Mouse (Mus musculus) left cerebral cortex, postnatal 14 days (tissue): ENCODE data around the gene Pi4ka. TPM values are rescaled to one million over a fixed set of nuclear protein-coding genes. Genes with fewer than 3 reads are reported as not detected.
A peak's percentile ranks its signal among the peaks of the same experiment; 100 is the strongest.

Experiments
- DNase-seq, 2 experiments: peaks; one replicate each; pipeline ENCODE4 v3.0.0; 2021 to 2022; ENCODE audit warnings: low spot score in 2 of 2, mixed read lengths in 1 of 2
- intact Hi-C: fragments of 180-260 bp; cut with DNase I; formaldehyde crosslinking; loops from one replicate; pipeline ENCODE4 v1.15.1; 2025
- total RNA-seq, 2 experiments: library from RNA; stranded (reverse); gene quantifications; 2 replicates each; pipeline ENCODE4 v1.2.3; 2021

Gene Pi4ka
- total RNA-seq, 2 experiments from 2014 or later, result 258 to 275 TPM

DNA sequence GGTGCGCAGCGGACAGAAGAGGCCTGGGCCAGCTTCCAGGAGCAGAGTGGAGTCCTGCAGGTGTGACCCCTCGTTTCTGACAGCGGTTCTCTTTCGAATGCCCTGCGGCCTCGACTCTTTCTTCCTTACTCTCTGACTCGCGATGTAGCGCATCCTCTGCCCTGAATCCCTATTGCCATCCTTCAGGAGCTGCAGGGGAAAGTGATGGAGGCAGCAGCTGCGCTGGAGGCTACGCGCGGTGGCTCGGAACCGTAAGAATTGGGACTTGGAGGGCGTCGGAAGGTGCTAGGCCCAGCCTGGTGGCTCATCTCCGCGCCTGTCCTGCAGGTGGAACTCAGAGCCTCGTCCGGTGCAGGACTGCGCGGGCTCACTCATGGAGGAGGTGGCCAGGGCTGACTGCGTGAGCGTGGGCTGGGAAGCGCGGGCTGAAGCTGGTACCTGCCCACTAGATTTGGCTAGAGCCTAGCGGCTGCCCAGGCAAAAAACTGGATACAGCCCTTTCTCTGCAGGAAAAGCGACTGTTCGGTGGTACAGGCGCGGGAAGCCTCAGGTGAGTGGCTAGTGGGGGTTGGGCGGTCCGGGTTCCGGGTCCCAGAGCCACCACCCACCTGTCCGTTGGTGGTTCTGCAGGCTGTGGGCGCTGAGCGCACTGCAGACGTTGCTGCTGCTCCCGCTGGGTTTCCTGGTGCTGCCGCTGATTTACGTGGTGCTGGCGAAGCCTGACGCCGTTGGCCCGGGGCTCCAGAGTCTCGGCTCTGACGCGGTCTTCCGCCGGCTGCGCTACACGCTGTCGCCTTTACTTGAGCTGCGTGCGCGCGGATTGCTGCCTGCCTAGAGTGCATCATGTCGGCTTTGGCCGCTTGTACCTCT lies 128.5 kb downstream of the Pi4ka start:
- intact Hi-C loops, result loop anchor here (1.0 to 5.0 kb wide), 2 partner anchors 68 to 145 kb away; partner anchors contain the start of gene Sdf2l1
- DNase-seq, result peak; percentile 71 to 82

DNA sequence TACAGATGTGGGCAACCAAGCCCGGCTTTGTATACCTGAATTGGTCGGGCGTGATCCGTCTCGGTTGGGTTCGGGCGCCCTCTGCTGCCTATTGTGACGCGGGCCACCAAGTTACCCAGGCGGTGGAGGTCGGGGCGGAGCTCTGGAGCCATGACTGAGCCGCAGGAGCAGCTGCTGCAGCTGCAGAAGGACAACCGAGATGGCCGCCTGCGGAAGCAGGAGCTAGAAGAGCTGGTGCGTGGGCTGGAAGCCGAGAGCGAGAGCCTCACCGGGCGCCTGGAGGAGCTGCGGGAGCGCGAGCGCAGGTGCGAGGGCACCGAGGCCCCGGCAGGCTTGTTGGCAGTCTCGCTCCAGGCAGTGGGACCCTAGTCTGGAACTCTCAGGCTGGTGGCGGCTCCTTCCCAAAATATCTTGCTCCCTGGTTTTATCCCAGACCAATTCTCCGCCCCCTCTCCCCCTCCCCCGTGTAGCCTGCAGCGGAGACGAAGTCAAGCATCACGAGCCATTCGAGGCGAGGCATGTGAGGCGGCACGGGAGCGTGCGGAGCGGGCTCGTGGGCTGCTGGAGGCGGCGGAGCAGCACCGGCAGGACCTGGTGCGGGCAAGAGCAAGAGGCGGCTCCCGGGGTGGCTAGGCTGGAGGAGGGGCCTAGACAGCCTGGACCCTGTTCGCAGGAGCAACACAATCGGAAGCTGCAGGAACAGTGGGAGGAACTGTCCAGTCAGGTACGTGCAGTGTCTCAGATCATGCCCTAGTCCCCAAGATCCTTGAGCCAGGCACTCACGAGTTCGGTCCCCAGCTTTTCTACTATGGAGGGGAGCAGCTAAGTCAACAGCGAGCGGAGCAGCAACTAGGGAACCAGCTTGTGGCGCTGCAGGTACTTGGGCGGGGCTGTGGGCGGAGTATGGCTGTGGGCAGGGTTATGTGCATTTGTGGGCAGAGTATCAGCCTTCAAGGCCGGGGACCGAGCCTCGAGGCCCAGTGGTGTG lies 129.7 kb downstream of the Pi4ka start:
- intact Hi-C loops, result loop anchor here (1.0 to 5.0 kb wide), 2 partner anchors 67 to 144 kb away; partner anchors contain the start of gene Sdf2l1

DNA sequence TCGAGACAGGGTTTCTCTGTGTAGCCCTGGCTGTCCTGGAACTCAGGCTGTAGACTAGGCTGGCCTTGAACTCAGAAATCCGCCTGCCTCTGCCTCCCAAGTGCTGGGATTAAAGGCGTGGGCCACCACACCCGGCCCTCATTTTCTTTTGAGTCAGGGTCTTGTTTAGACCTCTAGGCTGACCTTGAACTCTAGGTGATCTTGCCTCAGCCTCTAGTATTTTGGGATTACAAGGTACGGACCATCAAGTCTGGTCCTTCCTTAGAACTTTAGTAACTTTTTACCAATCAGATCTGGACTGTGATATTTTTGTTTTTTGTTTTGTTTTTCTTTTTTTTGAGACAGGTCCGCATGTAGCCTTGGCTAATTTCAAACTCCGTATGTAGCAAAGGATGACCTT lies 130.4 kb downstream of the Pi4ka start, which contains the start of gene Tmem191c:
Gene Tmem191c (plus strand): TSS at position 357 of the 400 bp plus-strand sequence.
- intact Hi-C loops, result loop anchor here (5.0 kb wide), 1 partner anchor 143 kb away; the partner anchor contains the start of gene Sdf2l1
- no peak for DNase-seq

More for the DNA sequence above, 129.7 kb downstream of the Pi4ka start:
- DNase-seq, result peak; percentile 94 to 95

DNA sequence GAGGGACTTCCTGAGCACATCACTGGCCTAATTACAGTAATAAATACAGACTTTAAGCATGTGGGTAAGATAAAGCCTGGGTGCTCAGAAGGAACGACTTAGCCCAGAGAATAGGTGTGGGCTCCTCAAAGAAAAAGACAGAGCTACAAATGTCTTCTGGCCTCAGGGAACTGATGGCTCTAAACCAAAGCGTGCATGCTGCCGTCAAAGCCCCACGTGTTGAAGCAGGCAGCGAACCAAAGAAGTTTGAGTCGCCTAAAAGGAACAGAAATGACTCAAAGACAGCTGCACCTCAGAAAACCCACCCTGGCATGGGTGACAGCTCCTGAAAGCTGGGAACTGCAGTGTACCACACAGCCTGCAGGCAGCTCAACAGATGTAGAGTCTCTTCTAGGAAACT lies 134.3 kb downstream of the Pi4ka start:
- DNase-seq, result no peak
- intact Hi-C loops, result no loop called here

DNA sequence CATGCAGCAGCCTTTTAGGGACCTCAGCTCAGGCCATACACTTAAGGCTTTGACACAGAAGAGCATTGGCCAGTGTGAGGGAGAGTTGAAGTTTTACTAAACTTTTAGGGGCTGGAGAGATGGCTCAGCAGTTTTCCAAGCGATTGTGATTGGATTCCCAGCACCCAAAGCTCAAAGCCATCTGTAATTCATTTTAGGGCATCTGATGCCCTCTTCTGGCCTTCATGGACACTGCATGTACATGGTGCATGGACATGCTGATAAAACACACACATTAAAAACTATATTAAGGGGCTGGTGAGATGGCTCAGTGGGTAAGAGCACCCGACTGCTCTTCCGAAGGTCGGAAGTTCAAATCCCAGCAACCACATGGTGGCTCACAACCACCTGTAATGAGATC lies 135.0 kb downstream of the Pi4ka start:
- intact Hi-C loops, result no loop called here
- peak in 1 of 2 experiments; percentile 41 for DNase-seq

DNA sequence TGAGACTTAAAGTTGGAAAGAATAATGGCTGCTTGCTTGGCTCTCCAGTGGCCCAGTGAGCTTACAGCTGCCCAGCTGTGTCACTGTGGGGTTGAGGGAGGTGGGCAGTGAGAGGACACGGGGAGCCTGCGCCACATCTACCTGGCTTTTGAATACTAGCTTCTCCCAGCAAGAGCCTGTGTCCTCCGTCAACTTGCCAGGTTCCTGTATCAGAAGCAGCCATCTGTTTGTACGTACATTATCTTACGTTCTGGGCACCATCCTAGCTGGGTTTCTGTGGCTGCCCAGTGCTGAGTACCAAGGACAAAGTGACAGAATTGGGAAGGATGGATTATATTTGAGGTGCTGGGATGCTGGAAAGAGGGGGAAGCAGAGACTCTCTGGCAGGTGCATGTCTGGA lies 136.2 kb downstream of the Pi4ka start:
- intact Hi-C loops, result no loop called here
- no peak for DNase-seq

DNA sequence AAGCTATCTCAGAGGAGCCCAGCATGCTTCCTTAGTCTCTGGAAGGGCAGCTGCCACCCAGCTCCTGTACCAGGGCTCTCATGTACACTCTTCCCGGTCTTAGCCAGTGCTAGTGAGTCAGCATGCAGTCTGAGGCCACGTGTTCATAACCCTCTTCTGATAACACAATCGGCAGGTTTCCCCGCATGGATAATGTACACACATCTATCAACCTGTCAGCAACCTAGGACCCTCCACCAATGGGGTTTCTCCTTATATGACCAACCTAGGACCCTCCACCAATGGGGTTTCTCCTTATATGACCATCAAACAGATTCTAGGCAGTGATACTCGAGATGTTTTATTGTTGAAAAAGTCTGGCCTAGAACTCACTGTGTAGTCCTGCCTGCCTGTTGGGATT lies 138.2 kb downstream of the Pi4ka start:
- intact Hi-C loops, result no loop called here
- no peak for DNase-seq

DNA sequence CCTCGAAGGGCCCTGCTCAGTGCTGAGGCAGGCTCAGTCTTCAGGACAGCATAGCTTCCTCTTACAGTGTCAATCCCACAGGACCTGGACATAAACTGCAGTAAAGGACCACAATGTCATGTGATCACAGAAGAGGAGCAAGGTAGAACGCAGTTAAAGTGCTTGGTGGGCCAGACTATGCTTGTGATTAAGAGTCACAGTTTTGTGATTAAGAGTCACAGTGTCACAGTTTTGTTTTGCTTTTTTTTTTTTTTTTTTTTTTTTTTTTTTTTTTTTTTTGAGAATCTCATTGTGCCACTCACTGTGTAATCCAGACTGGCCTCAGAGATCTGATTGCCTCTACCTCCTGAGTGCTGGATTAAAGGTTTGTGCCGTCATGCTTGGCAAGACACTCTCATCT lies 140.0 kb downstream of the Pi4ka start:
- intact Hi-C loops, result no loop called here
- DNase-seq, result no peak

DNA sequence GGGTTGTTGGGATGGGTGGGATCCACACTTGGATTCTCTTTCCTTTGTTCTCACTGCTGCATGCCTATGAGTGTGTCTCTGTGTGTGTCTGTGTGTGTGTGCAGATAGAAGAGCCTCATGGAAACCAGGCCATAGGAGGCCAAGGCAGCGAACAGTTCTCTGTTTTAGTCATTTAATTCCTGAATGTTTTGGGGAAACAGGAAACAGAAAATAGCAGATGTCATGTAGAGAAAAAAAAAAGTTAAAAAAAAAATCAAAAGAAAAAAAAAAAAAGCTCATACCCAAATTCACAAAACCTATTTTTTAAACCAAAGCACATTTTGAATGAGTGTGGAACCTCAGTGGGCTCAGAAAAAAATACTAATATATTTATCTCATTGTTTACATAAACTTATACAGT lies 144.8 kb downstream of the Pi4ka start:
- no peak for DNase-seq
- intact Hi-C loops, result no loop called here

DNA sequence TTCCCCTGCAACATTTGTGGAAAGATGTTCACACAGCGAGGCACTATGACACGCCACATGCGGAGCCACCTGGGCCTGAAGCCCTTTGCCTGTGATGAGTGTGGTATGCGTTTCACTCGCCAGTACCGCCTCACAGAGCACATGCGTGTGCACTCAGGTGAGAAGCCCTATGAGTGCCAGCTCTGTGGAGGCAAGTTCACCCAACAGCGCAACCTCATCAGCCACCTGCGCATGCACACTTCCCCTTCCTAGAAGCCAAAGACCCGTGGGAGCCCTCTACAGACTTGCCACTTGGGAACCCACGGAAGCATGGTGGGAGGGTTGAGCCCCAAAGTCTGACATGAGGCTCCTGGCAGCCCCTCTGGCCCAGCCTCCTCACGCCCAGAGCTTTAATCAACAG lies 147.2 kb downstream of the Pi4ka start:
- DNase-seq, result no peak
- intact Hi-C loops, result no loop called here

DNA sequence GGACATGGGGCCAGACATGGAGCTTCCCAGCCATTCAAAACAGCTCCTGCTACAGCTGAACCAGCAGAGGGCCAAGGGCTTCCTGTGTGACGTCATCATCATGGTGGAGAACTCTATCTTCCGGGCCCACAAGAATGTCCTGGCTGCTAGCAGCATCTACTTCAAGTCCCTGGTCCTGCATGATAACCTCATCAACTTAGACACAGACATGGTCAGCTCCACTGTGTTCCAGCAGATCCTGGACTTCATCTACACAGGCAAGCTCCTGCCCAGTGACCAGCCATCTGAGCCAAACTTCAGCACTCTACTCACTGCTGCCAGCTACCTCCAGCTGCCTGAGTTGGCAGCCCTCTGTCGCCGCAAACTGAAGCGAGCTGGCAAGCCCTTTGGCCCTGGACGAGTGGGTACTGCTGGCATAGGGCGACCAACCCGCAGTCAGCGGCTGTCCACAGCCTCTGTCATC lies 148.7 kb downstream of the Pi4ka start:
- no peak for DNase-seq
- intact Hi-C loops, result no loop called here

DNA sequence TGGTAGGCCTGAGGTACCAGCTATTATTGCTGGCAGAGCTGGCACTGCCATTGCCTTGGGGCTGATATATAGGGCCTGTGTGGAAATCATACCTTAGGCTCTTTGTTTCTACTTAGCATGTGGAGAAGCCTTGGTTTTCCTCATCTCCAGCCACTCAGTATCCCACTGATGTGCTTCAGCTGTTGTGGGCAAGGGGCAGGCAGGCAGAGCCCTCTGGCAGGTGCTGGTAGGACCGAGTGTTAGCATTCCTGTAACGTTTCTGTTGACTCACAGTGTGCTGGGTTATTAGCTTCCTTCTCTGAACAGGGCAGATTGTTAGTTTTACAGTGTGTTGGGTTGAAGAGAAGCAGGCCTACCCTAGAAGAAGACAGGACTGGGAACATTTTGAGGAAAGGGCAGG lies 150.8 kb downstream of the Pi4ka start:
- DNase-seq, result no peak
- intact Hi-C loops, result no loop called here

DNA sequence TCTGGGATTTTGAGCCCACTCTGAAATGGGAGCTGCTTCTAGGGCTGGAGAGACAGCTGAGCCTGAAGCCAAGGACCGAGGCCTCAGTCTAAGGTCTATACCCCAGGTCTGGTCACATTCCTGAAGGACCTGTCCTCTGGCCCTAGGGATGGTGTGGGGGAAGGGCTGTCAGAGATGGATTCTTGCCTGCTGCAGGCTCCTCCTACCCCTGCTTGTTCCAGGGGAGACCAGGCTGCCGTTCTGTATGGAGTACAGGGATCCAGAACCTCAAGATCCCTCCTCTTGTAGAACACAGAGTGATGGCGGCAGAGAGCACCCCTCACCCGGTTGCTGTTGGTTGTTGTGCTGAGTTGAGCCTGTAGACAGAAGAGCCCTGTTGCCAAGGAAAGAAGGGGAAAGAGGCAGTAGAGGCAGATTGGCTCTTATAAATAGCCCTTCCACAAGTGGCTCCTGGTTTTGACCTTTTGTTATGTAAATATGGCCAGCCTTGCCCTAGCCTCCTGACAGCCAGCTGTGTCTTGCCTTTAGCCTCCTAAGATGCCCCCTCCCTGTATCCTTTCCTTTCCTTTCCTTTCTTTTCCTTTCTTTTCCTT lies 152.0 kb downstream of the Pi4ka start:
- DNase-seq, result no peak
- intact Hi-C loops, result no loop called here

DNA sequence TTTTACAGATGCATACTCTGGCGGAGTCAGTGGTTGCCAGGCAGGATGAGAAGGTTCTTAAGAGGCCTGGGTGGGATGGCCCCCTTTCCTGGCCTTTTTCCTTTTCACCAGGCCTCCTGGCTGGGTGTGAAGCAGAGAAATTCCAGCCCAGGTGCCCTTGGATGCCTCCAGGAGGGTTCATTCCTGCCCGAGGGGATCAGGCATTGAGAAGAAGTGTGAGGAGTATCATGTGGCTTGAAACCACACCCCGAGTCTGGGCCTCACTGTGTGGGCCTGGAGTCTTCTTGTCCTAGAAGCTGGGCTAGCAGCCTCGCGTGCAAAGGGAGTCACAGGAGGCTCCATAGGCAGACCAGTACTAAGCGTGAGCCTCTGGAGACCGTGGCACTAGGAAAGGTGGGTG lies 153.3 kb downstream of the Pi4ka start:
- intact Hi-C loops, result no loop called here
- DNase-seq, result no peak

DNA sequence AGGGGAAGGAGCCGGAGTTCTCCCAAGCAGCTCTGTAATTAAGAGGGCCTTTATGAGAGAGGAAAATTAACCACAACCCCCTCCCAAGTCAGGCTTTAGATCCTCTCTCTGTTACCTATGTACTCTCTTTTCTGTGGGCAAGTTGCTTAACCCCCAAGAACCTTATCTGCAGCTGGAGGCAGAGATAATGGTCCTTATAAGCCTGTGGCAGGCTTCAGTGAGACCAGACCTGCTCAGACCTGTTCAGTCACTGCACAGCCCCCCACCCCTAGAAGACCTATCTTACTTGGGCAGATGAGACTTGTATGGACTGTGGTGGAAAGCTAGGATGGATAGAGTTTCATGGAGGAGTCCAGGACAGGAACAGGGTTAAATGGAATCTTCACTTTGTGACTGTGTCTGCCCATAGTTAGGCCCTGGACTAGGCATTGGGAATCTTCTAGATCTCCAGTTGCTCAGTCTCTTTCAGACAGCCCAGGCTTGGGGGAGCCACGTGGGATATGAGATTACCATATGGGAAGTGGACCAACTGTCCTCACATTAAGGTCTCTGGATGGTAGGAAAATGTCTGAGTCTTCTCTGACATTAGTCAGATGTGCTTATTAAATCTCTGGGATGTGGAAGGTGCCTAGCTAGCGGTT lies 153.9 kb downstream of the Pi4ka start:
- intact Hi-C loops, result no loop called here
- DNase-seq, result no peak

DNA sequence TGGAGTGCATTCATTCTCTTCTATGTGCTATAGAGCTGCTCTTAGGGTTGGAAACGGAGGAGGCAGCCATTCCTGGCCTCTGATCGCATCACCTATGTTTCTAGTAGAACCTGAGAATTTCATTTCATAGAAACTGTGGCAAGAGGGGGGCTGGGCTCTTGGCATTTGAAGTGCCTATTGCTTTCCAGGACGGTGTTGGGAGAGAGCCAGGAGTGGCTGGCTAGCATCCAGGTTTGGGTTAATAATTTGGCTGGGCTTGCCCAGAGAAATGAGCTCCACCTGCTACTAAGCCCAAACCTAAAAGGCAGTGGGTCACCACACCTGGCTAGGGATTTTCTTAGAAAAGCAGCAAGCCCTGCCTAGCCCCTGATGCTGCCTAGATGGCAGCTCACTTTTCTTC lies 154.6 kb downstream of the Pi4ka start:
- no peak for DNase-seq
- intact Hi-C loops, result no loop called here

DNA sequence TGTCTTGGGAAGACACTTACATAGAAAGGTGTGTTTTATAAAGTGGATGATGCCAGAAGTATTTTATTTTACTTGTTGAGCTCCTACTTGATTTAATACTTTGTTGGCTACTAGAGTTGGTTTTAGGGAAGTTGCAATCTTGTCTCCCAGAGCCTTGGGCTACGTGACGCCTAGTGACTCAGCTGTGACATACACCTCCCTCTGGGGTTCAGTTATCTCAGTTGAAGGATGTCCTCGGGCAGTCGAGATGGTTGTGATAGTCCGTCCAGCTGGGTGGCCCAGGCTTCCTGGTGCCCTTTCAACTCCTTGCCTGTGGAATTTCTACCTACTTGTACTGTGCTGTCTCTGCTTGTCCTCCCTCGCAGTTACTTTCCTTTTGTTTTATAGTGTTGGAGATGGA lies 157.0 kb downstream of the Pi4ka start:
- DNase-seq, result no peak
- intact Hi-C loops, result no loop called here

DNA sequence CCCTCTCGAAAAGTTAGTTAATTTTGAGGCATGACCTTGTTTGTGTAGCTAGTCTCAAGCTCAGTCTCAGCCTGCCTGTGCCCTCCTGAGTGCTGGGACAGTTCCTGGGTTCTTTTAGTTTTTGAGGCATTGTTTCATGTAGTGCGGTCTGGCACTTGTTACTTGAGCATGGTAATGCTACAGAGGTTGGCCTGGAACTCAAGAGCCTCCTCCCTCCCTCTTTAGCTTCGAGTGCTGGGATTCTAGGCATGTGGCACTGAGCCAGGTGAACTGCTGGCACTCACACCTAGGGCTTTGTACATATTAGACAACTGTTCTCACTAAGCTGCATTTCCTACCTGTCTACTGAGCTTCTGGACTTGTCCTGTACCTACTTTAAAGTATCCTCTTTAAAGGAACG lies 158.4 kb downstream of the Pi4ka start:
- DNase-seq, result no peak
- intact Hi-C loops, result no loop called here

DNA sequence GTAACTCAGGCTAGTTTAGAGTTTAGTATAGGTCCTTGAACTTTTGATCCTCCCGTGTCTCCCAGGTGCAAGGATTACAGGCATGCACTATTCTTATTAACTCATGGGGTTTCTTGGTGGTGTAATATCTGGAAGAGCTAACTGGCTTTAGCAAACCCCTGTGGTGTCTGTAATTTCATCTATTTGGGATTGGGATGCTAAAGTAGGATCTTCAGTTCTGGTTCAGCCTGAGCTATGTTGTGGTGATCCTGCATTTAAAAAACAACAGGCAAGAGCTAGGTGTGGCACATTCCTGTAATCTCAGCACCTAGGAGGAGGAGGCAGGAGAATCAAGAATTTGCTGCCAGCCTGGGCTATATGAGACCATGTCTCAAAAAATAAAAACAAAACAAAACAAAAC lies 161.1 kb downstream of the Pi4ka start:
- intact Hi-C loops, result no loop called here
- DNase-seq, result no peak
